Mouse (Mus musculus): ENCODE results near the gene Bcam.

DNA sequence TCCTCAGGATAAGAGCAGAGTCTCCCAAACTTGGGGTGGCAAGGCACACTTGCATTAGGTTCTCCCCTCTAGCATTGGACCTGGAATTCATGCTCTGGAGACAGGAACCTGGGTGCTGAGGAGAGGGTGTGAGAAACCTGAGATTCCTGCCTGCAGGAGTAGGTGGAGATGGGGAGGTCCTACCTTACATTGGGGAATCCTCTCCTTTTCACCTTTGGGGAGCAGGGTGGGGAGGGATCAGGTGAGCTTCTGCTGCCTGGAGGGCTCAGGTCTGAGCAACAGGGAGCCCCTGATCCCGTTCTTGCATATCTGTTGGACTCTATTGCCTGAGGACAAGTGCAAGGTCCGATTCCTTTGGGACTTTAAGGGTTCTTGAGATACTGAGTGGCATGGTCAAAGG, 54.0 kb downstream of the Bcam start:
- no peak for TF ChIP-seq CTCF (IDR thresholded peaks at IDR 0.05 in 2 of 3, conservative IDR thresholded peaks at IDR 0.05 in 1 of 3; ENCODE audit: control insufficient read depth in 1 of 3, insufficient read depth in 1 of 3, low read depth in 2 of 3, low read length in 3 of 3, poor library complexity in 1 of 3, severe bottlenecking in 1 of 3)
- no peak for TF ChIP-seq EP300 (IDR thresholded peaks at IDR 0.05; ENCODE audit: low read depth in 1 of 2, low read length in 2 of 2)
- TF ChIP-seq E2F4 (IDR thresholded peaks at IDR 0.05; ENCODE audit: borderline replicate concordance, low read depth, low read length), result no peak
- no peak for TF ChIP-seq POLR2A (IDR thresholded peaks at IDR 0.05; ENCODE audit: control insufficient read depth in 1 of 2, insufficient read depth in 1 of 2, low read depth in 1 of 2, low read length in 2 of 2, poor library complexity in 1 of 2)
- TF ChIP-seq USF1 (IDR thresholded peaks at IDR 0.05; ENCODE audit: low read depth, low read length), result no peak
- no peak for TF ChIP-seq SIN3A (IDR thresholded peaks at IDR 0.05; ENCODE audit: low read length)
- no peak for TF ChIP-seq RAD21 (IDR thresholded peaks at IDR 0.05; ENCODE audit: low read depth, low read length)
- TF ChIP-seq POLR2AphosphoS2 (IDR thresholded peaks at IDR 0.05; ENCODE audit: low read length), result no peak
- no peak for TF ChIP-seq BHLHE40 (IDR thresholded peaks at IDR 0.05; ENCODE audit: borderline replicate concordance, low read depth, low read length)
- no peak for TF ChIP-seq ZC3H11A (IDR thresholded peaks at IDR 0.05; ENCODE audit: low read depth, low read length)
- TF ChIP-seq MYC (IDR thresholded peaks at IDR 0.05; ENCODE audit: low read depth, low read length), result no peak
- TF ChIP-seq MAX (IDR thresholded peaks at IDR 0.05; ENCODE audit: low read length), result no peak
- no peak for TF ChIP-seq GATA1 (IDR thresholded peaks at IDR 0.05; ENCODE audit: low read depth, low read length)
- no peak for TF ChIP-seq RCOR1 (IDR thresholded peaks at IDR 0.05; ENCODE audit: low read depth, low read length)
